Mouse (Mus musculus): ENCODE data around the gene Msmp. TPM values are rescaled to one million over a fixed set of nuclear protein-coding genes. Genes with fewer than 3 reads are reported as not detected.
A peak's percentile ranks its signal among the peaks of the same experiment; 100 is the strongest.

Gene Msmp
- polyA plus RNA-seq, 1 experiment from 2014 or later = 2.1 TPM

DNA sequence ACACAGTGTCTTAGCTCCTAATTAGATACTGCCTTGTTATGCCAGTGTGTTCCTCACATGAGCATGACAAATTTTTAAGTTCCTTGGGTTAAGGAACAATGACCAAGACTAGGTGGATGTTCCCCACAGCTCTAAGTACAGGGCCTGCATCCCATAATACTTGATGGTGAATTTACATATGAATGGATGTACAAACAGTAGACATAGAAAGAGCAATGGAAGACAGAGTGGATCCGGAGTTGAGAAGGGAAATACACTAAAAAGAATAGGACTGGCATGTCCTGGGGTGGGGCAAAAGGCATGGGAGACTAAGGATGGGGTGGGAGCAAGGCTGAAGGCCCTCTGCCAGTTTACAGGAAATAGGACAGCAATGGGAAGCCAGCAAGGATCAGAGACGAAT lies 8.9 kb downstream of the Msmp start:
- no peaks in the 10 kb centered on the region for H3K27me3 ChIP-seq (replicated peaks)
- no peak overlapping the region for H3K4me2 ChIP-seq
- 52% methylated on average over 2 of the region's 2 CpGs for WGBS
- H3K4me3 ChIP-seq = no peak overlapping the region
- H3K9me3 ChIP-seq = no peaks in the 10 kb centered on the region
- H3K9ac ChIP-seq = no peak overlapping the region
- peaks cover 44% of the 10 kb centered on the region for H3K36me3 ChIP-seq
- H3K27ac ChIP-seq (replicated peaks) = no peak overlapping the region
- H3K4me1 ChIP-seq = peaks cover 43% of the 10 kb centered on the region
- no peak for ATAC-seq (ENCODE audit: extremely low read depth, insufficient number of reproducible peaks, low FRiP score, low TSS enrichment)

DNA sequence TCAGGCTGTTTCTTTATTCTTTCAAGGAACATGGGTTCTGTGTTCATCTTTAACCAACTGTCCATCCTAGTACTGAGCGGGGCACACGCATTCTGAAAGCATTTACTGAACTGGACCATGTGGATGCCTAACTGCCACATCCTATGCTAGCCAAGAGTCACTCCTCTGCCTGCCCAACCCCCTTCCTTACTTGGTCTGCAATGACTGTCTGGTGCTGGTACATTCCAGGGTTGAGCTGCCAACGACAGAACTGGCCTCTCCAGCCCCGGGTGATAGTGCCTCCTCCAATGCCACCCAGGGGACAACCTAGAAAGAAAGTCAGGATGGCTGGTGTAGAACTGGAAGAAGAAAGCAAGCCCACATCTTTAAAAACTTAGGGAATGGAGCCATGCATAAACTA lies 10.7 kb downstream of the Msmp start:
- 75% methylated on average over 4 of the region's 4 CpGs for WGBS
- Histone ChIP-seq H3K9ac (no peak overlapping the region), H3K27ac (replicated peaks) (no peak overlapping the region), H3K4me3 (no peak overlapping the region), H3K36me3 (peaks cover 58% of the 10 kb centered on the region), H3K9me3 (no peaks in the 10 kb centered on the region), H3K4me1 (peaks cover 33% of the 10 kb centered on the region), H3K27me3 (replicated peaks) (no peaks in the 10 kb centered on the region), H3K4me2 (no peak overlapping the region)
- ATAC-seq (ENCODE audit: extremely low read depth, insufficient number of reproducible peaks, low FRiP score, low TSS enrichment) = no peak

DNA sequence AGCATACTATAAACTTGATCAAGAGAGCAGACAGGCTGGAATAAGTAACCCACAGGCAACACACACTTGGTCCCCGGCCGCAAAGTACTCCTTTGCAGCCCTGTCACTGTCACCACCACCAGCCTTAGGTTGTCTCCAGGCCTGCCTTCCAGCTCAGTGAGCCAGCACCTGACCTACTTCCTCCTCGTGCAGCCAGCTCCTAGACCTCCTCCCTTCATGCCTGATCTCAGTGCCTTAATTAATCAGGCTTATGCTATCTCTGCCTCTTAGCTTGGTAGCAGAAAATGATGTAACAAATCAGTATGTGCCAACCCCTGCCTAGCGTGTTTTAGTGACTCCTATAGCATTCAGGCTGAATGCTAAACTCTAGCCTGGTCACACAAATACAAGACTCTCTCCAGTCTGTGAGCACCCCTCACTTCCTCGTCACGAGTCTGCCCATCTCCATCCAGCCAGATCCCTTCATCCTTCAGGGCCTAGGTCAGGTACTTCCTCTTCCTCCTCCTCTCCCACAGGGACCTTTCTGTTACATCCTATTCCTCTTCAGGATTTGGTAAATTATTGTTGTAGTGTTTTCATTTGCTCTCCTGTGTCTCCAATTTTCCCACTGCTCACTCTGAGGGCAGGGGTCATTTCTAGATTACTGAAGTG lies 12.8 kb downstream of the Msmp start:
- no peak for ATAC-seq (ENCODE audit: extremely low read depth, insufficient number of reproducible peaks, low FRiP score, low TSS enrichment)
- no peaks in the 10 kb centered on the region for H3K27me3 ChIP-seq (replicated peaks)
- no peak overlapping the region for H3K4me2 ChIP-seq
- H3K9ac ChIP-seq = peak overlapping the region; percentile 40; the same call in 1 of the 2 replicates
- 77% methylated on average over 6 of the region's 6 CpGs for WGBS
- no peak overlapping the region for H3K27ac ChIP-seq (replicated peaks)
- H3K36me3 ChIP-seq = peaks cover 79% of the 10 kb centered on the region
- H3K9me3 ChIP-seq = no peaks in the 10 kb centered on the region
- H3K4me3 ChIP-seq = no peak overlapping the region
- peaks cover 18% of the 10 kb centered on the region for H3K4me1 ChIP-seq

DNA sequence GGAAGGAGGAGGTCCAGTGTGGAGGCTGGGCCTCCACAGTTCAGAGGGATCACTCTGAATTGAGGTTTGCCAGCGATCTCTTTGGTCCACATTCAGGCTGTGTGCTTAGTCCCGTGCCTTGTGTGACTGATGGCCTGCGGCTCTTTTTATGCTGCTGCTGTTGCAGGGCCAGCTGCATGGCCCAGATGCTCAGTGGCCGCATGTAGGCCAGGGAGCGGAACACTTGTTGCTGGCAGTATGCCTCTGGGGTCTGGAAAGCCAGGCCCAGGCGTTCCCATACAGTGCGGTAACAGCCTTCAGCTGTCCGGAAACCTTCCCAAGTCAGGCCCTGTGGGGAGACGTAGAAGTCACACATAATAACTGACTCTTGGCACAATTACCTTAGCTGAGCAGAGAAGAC lies 17.2 kb downstream of the Msmp start:
- no peaks in the 10 kb centered on the region for H3K27me3 ChIP-seq (replicated peaks)
- no peak overlapping the region for H3K4me3 ChIP-seq
- no peak for ATAC-seq (ENCODE audit: extremely low read depth, insufficient number of reproducible peaks, low FRiP score, low TSS enrichment)
- H3K9ac ChIP-seq = no peak overlapping the region
- peaks cover 81% of the 10 kb centered on the region for H3K36me3 ChIP-seq
- no peak overlapping the region for H3K27ac ChIP-seq (replicated peaks)
- 96% methylated on average over 9 of the region's 9 CpGs for WGBS
- no peak overlapping the region for H3K4me2 ChIP-seq
- H3K9me3 ChIP-seq = no peaks in the 10 kb centered on the region
- peaks cover 15% of the 10 kb centered on the region for H3K4me1 ChIP-seq

DNA sequence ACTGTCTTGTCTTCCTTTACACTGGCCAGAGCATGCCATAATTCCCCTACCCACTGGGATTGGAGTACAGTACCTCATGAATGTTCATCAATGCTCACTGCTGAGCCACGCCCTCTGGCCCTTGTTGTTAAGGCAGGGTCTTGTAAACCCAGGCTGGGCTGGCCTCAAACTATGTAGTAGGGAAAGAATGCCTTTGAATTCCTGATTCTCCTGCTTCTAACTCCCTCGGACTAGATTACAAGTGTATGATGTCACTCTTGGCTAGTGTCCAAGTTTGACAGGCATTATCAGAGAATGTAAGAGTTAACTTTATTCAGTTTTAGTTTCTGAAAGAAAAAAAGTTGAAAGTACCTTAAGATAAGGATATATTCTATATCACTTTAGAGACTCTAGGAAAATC lies 20.1 kb downstream of the Msmp start:
- Histone ChIP-seq H3K27ac (replicated peaks) (peak overlapping the region; percentile 100), H3K9ac (peak overlapping the region; percentile 98; the same call in 1 of the 2 replicates), H3K36me3 (peaks cover 57% of the 10 kb centered on the region), H3K27me3 (replicated peaks) (no peaks in the 10 kb centered on the region), H3K4me3 (peak overlapping the region; percentile 85; the same call in 1 of the 2 replicates), H3K4me1 (peaks cover 34% of the 10 kb centered on the region), H3K9me3 (no peaks in the 10 kb centered on the region), H3K4me2 (peak overlapping the region; percentile 86)
- 23% methylated on average over 2 of the region's 2 CpGs for WGBS
- ATAC-seq (ENCODE audit: extremely low read depth, insufficient number of reproducible peaks, low FRiP score, low TSS enrichment) = no peak

DNA sequence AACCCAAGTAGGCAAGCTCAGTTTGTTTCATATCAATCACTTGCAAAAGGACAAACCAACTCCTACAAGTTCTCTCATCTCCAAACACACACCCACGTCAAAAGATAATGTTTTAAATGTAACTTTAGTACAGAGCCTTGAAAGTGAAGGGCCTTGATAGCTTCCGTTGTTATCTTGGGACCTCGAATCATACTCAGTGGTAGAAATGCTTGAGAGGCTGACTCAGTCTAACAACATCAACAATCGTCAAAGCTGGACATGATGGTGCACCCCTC lies 20.8 kb downstream of the Msmp start:
- WGBS = 46% methylated on average over 4 of the region's 4 CpGs
- no peak for ATAC-seq (ENCODE audit: extremely low read depth, insufficient number of reproducible peaks, low FRiP score, low TSS enrichment)
- Histone ChIP-seq H3K4me2 (peak overlapping the region; percentile 86), H3K27ac (replicated peaks) (peak overlapping the region; percentile 100), H3K36me3 (peaks cover 54% of the 10 kb centered on the region), H3K4me3 (peak overlapping the region; percentile 85), H3K27me3 (replicated peaks) (no peaks in the 10 kb centered on the region), H3K4me1 (peaks cover 41% of the 10 kb centered on the region), H3K9me3 (no peaks in the 10 kb centered on the region), H3K9ac (peak overlapping the region; percentile 98)

DNA sequence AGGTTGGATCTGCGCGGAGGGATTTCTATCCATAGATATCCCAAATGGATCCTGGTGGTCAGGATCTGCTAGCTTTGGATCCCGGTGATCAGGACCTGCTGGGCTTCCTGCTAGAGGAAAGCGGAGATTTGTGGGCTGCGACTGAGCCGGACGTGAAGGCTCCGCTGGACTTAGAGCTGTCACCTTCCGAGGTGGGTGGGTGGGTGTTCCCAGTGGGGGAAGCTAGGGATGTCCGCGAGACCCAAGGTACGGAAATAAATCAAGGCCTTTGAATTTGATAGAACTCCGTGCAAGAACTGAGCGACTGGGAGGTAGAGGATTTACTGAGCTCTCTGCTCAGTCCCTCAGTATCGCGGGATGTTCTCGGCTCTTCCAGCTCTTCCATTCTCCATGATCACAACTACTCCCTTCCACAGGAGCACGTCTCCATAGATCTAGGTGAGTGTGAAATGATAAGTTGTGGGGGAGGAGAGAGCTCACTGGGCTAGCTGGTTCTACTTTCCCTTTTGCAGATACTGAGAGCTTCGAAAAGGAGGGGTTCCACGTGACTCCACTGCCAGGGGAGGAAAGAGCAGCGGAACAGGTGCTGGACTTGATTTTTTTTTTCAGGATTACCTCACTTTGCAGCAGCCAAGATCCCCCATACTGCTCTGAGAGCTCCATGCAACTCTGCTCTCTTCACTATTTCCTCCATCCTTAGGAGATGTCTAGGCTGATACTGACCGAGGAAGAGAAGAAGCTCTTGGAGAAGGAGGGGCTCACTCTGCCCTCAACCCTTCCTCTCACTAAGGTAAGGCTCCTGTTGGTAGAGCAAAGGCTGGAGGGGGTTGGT lies 21.3 kb downstream of the Msmp start:
- Histone ChIP-seq H3K4me3 (peak overlapping the region; percentile 85), H3K4me1 (peaks cover 47% of the 10 kb centered on the region), H3K36me3 (peaks cover 49% of the 10 kb centered on the region), H3K27me3 (replicated peaks) (no peaks in the 10 kb centered on the region), H3K9me3 (no peaks in the 10 kb centered on the region), H3K4me2 (peak overlapping the region; percentile 86), H3K27ac (replicated peaks) (peak overlapping the region; percentile 100), H3K9ac (peak overlapping the region; percentile 98)
- no peak for ATAC-seq (ENCODE audit: extremely low read depth, insufficient number of reproducible peaks, low FRiP score, low TSS enrichment)
- 3% methylated on average over 22 of the region's 22 CpGs for WGBS

DNA sequence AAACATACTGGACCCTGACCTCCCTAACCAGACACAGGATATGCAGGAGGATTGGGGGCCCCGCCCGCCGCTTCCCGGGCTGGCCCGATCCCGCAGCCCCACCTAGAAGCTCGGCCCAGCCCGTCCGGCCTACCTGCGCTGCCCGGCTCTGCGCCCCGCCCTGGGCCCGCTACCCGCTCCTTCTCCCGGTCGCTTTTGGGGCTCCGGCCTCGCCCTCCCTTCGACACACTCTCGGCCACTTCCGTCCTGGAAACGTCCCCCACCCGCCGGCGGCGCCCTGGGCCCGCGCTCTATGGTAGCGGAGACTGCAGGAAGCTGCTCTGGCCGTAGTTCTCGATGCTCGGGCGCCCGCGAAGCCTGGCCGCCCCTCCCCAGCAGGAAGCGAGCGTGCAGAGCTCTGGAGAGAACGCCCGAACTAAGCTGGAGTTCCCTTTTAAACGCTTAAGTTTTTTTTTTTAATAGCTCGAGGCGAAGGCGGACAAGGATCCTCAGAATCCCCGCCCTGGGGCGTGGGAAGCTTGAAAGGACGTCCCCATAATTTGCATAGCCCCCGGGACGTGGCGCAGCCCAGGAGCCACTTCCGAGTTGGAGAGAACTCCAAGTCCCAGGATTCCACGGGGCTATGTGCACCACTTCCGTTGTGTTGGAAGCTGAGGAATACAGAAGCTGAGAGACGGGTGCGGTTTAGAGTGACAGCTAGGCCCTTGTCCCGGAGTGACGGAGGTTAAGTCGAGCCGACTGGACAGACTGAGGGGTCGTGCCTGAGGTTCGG lies 22.1 kb downstream of the Msmp start, which contains the start of the genes Creb3 and Tln1:
Gene Creb3 (plus strand): TSS at position 336 of the 772 bp plus-strand sequence.
Gene Tln1 (minus strand): TSS at position 695 of the 772 bp plus-strand sequence.
- Histone ChIP-seq H3K4me1 (peaks cover 55% of the 10 kb centered on the region), H3K4me3 (peak within 1 kb of the TSS; percentile 85), H3K9me3 (no peaks in the 10 kb centered on the region), H3K27me3 (replicated peaks) (no peaks in the 10 kb centered on the region), H3K9ac (peak within 1 kb of the TSS; percentile 98), H3K27ac (replicated peaks) (peak within 1 kb of the TSS; percentile 100), H3K4me2 (peak within 1 kb of the TSS; percentile 86), H3K36me3 (peaks cover 43% of the 10 kb centered on the region)
- peak; percentile 81 for ATAC-seq (ENCODE audit: extremely low read depth, insufficient number of reproducible peaks, low FRiP score, low TSS enrichment)
- under 1% methylated on average over 61 of the region's 62 CpGs for WGBS

DNA sequence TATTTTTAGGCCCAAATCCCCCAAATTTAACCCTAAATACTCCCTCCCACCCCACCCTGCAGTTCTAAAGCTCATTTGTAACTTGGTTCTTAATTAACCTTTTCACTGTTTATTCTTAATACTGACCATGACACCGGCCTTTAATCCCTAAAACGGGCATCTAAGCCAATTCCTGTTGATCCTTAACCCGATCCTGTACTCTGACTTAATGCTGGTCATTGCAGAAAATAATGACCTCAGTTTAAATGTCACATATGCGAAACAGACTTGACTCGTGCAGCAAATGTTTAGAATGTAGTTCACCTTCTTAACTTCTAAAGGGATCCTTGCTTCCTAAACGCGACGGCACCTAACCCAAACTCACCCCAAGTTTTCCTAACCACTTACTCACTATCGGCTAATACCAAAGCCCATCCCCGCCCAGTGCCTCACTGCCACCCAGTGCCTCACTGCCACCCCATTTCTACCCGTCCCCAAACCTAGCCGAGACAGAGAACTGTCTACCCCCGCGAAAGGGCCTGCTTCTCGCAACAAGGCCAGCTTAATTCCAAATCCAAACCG lies 22.8 kb downstream of the Msmp start:
- no peak for ATAC-seq (ENCODE audit: extremely low read depth, insufficient number of reproducible peaks, low FRiP score, low TSS enrichment)
- Histone ChIP-seq H3K9ac (peak overlapping the region; percentile 98), H3K36me3 (peaks cover 43% of the 10 kb centered on the region), H3K4me2 (peak overlapping the region; percentile 86), H3K4me3 (peak overlapping the region; percentile 85), H3K9me3 (no peaks in the 10 kb centered on the region), H3K27me3 (replicated peaks) (no peaks in the 10 kb centered on the region), H3K27ac (replicated peaks) (peak overlapping the region; percentile 100), H3K4me1 (peaks cover 58% of the 10 kb centered on the region)
- WGBS = 3% methylated on average over 16 of the region's 16 CpGs

DNA sequence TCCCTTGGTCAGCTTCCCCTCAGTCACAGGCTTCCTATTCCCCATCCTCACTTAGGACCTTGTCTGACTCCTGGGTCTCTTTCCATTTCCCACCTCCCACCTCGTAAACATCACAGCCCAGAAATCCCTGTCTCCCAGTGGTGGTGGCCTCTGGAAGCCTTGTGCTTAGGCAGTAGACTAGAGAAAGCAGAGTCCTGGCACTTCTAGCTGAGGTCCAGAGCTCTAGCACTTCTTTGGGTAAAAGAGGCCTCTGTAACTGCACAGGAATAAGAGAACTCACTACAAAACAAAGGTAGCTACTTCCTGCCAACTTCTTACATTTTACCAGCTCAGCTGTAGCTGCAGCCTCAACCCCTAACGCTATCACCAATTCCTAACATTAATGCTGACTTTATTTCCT lies 23.3 kb downstream of the Msmp start:
- H3K27ac ChIP-seq (replicated peaks) = peak overlapping the region; percentile 100
- H3K9me3 ChIP-seq = no peaks in the 10 kb centered on the region
- peak overlapping the region; percentile 85 for H3K4me3 ChIP-seq
- H3K9ac ChIP-seq = peak overlapping the region; percentile 98
- H3K4me2 ChIP-seq = peak overlapping the region; percentile 86
- H3K4me1 ChIP-seq = peaks cover 58% of the 10 kb centered on the region
- whole genome bisulfite sequencing = 6% methylated on average over 2 of the region's 2 CpGs
- H3K36me3 ChIP-seq = peaks cover 43% of the 10 kb centered on the region
- ATAC-seq (ENCODE audit: extremely low read depth, insufficient number of reproducible peaks, low FRiP score, low TSS enrichment) = no peak
- no peaks in the 10 kb centered on the region for H3K27me3 ChIP-seq (replicated peaks)

DNA sequence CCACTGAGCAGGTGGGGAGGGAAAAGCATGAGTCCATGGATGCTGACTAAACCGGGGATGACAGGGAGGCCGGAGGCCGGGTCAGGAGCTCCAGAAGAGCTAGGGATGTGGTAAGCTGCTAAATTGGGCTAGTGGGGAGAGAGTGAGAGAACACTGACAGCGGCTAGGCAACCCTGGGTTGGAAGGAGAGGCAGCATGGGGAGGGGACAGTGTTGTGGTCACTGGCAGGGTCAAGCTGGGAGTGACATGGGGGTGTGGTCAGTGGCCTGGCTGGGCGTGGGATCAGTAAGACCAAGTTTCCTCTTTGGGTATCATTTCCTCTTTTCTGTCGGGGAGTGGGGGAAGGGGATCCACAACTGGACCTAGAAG lies 24.1 kb downstream of the Msmp start:
- Histone ChIP-seq H3K4me2 (peak overlapping the region; percentile 86), H3K27ac (replicated peaks) (peak overlapping the region; percentile 100), H3K9ac (peak overlapping the region; percentile 98), H3K27me3 (replicated peaks) (no peaks in the 10 kb centered on the region), H3K9me3 (no peaks in the 10 kb centered on the region), H3K4me3 (peak overlapping the region; percentile 85), H3K4me1 (peaks cover 58% of the 10 kb centered on the region), H3K36me3 (peaks cover 43% of the 10 kb centered on the region)
- 4% methylated on average over 6 of the region's 6 CpGs for WGBS
- no peak for ATAC-seq (ENCODE audit: extremely low read depth, insufficient number of reproducible peaks, low FRiP score, low TSS enrichment)
